Mouse (Mus musculus): ENCODE results near the gene BC024063. TPM values are rescaled to one million over a fixed set of nuclear protein-coding genes. Genes with fewer than 3 reads are reported as not detected.

Gene BC024063
- polyA plus RNA-seq, 1 experiment from 2014 or later = 8.4 TPM

GRCm38 (mm10) chr10:82127850-82128401, 44.8 kb downstream of the BC024063 start, which contains the start of gene AU041133:
AU041133 (plus strand) TSS chr10:82128013.
- peak within 1 kb of the TSS; percentile 59; the same call in 1 of the 2 replicates for H3K27ac ChIP-seq (replicated peaks; ENCODE audit: low read depth, low read length)
- no peaks in the 10 kb centered on the region for H3K27me3 ChIP-seq (ENCODE audit: control insufficient read depth, insufficient read depth, low read length)
- ATAC-seq (replicated peaks; ENCODE audit: insufficient number of reproducible peaks, low FRiP score, low TSS enrichment, low read depth) = peak; percentile 99

GRCm38 (mm10) chr10:82145282-82145681, 62.1 kb downstream of the BC024063 start:
- Histone ChIP-seq H3K9ac (replicated peaks; ENCODE audit: low read length) (no peak overlapping the region), H3K27me3 (ENCODE audit: control insufficient read depth, insufficient read depth, low read length) (no peaks in the 10 kb centered on the region), H3K4me3 (ENCODE audit: low read depth, low read length) (no peak overlapping the region), H3K9me3 (replicated peaks; ENCODE audit: control insufficient read depth, low read length) (peaks cover 8% of the 10 kb centered on the region), H3K4me1 (ENCODE audit: control insufficient read depth, insufficient read depth, low read length) (no peaks in the 10 kb centered on the region), H3K4me2 (ENCODE audit: low read depth, low read length) (no peak overlapping the region), H3K27ac (replicated peaks; ENCODE audit: low read depth, low read length) (no peak overlapping the region), H3K36me3 (replicated peaks; ENCODE audit: control insufficient read depth, insufficient read depth, low read depth, low read length) (peaks cover 6% of the 10 kb centered on the region)
- 93% methylated on average over 1 of the region's 1 CpGs for WGBS
- no peak for ATAC-seq (replicated peaks; ENCODE audit: insufficient number of reproducible peaks, low FRiP score, low TSS enrichment, low read depth)
- no peak for DNase-seq (ENCODE audit: low spot score)

More at GRCm38 (mm10) chr10:82127850-82128401, 44.8 kb downstream of the BC024063 start, which contains the start of gene AU041133:
- Histone ChIP-seq H3K4me1 (ENCODE audit: control insufficient read depth, insufficient read depth, low read length) (no peaks in the 10 kb centered on the region), H3K4me2 (ENCODE audit: low read depth, low read length) (peak within 1 kb of the TSS; percentile 54), H3K9ac (replicated peaks; ENCODE audit: low read length) (peak within 1 kb of the TSS; percentile 74), H3K9me3 (replicated peaks; ENCODE audit: control insufficient read depth, low read length) (peaks cover 4% of the 10 kb centered on the region), H3K4me3 (ENCODE audit: low read depth, low read length) (peak within 1 kb of the TSS; percentile 63), H3K36me3 (replicated peaks; ENCODE audit: control insufficient read depth, insufficient read depth, low read depth, low read length) (no peaks in the 10 kb centered on the region)
- 5% methylated on average over 41 of the region's 41 CpGs for WGBS
- peak; percentile 90 for DNase-seq (ENCODE audit: low spot score)

GRCm38 (mm10) chr10:82147571-82147970, 64.4 kb downstream of the BC024063 start:
- no peak for DNase-seq (ENCODE audit: low spot score)
- Histone ChIP-seq H3K27me3 (ENCODE audit: control insufficient read depth, insufficient read depth, low read length) (no peaks in the 10 kb centered on the region), H3K9ac (replicated peaks; ENCODE audit: low read length) (no peak overlapping the region), H3K9me3 (replicated peaks; ENCODE audit: control insufficient read depth, low read length) (peaks cover 8% of the 10 kb centered on the region), H3K4me2 (ENCODE audit: low read depth, low read length) (no peak overlapping the region), H3K4me1 (ENCODE audit: control insufficient read depth, insufficient read depth, low read length) (no peaks in the 10 kb centered on the region), H3K36me3 (replicated peaks; ENCODE audit: control insufficient read depth, insufficient read depth, low read depth, low read length) (peaks cover 19% of the 10 kb centered on the region), H3K4me3 (ENCODE audit: low read depth, low read length) (no peak overlapping the region), H3K27ac (replicated peaks; ENCODE audit: low read depth, low read length) (no peak overlapping the region)
- ATAC-seq (replicated peaks; ENCODE audit: insufficient number of reproducible peaks, low FRiP score, low TSS enrichment, low read depth) = no peak
- 82% methylated on average over 4 of the region's 4 CpGs for whole genome bisulfite sequencing

Other genes starting within 250 kb of the BC024063 start
- 11.9 and 12.1 TPM in 2 replicates for gene Gm32687, start 219.4 kb upstream of the BC024063 start, polyA plus RNA-seq (2014; fragmentation: Nextera tagmentation; extraction: Ambion mirVana)
- 5.0 and 6.6 TPM in 2 replicates for gene Zfp781, start 152.9 kb upstream of the BC024063 start, polyA plus RNA-seq (2014; fragmentation: Nextera tagmentation; extraction: Ambion mirVana)
- 14.7 and 15.0 TPM in 2 replicates for gene Zfp873, start 35.2 kb upstream of the BC024063 start, polyA plus RNA-seq (2014; fragmentation: Nextera tagmentation; extraction: Ambion mirVana)
- gene AU041133, start 44.7 kb downstream of the BC024063 start, polyA plus RNA-seq (2014; fragmentation: Nextera tagmentation; extraction: Ambion mirVana) = 5.4 and 5.7 TPM in 2 replicates
- gene Zfp938, start 157.9 kb downstream of the BC024063 start, polyA plus RNA-seq (2014; fragmentation: Nextera tagmentation; extraction: Ambion mirVana) = 18.3 and 20.1 TPM in 2 replicates
- not detected in 2 replicates for gene 4932415D10Rik, start 233.2 kb downstream of the BC024063 start, polyA plus RNA-seq (2014; fragmentation: Nextera tagmentation; extraction: Ambion mirVana)